Mouse (Mus musculus): ENCODE measurements at regions not wholly inside any gene's neighbourhood (a gene's known extent, or its start where the extent isn't known, plus 50 kb on each side); places are given as distances from the start of the nearest gene placed in this dataset.
"Not testable (repeated sequence)": the region's sequence is repeated elsewhere in the genome, so short reads cannot be mapped to it uniquely, and the experiment has no call there.

DNA sequence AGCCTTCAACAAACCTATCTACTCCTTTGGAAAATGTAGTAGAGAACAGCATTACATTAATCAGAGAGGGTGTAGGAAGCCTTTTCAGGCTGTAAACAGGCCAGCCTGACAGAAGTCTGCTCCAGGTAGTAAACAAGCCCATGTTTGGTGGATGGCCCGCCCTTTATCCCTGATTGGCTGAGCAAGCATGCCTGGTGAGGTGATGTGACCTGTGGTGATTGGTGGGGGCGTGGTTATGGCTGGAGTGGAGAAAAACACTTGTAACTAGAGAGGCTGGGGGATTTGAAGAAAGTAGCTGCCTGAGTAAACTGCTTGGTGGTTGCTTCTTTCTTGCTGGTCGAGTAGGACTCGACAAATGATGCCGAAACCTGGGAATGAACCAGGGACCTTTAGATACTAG is 621.3 kb upstream of the Dsel start:
- not testable (repeated sequence) for H3K9me3 ChIP-seq (replicated peaks; ENCODE audit: control insufficient read depth, low read length); H3K9ac ChIP-seq (replicated peaks; ENCODE audit: low read depth, low read length); H3K27me3 ChIP-seq (ENCODE audit: control insufficient read depth, insufficient read depth, low read length); H3K27ac ChIP-seq (ENCODE audit: low read depth); H3K4me1 ChIP-seq (ENCODE audit: control insufficient read depth, insufficient read depth); H3K4me2 ChIP-seq (ENCODE audit: low read depth, low read length); H3K4me3 ChIP-seq (ENCODE audit: low read depth, low read length); H3K36me3 ChIP-seq (replicated peaks; ENCODE audit: control insufficient read depth, insufficient read depth, low read length); ATAC-seq (ENCODE audit: insufficient read depth, low read depth); DNase-seq (ENCODE audit: low spot score)
- 75% methylated on average over 5 of the region's 5 CpGs for WGBS

DNA sequence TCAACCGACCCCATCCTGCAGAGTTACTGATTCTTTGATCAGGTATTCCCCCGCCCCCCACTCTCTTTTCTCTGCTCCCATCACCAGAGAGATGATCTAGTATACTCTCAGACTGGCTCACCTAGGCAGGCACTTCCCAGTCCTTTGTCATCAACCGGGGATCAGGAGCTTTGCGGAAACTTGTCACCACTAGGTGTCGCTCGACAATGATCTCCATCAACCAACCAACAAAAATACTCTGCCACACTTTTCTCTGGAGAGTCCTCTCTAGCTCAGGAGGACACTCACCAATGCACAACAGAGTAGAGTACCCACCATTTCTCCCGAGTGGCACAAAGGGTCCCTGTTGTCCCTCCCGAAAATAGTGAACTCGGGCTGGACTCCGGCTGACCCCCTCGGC is 591.3 kb upstream of the Dsel start:
- no peak for TF ChIP-seq EP300 (IDR thresholded peaks at IDR 0.05; ENCODE audit: low read depth)
- TF ChIP-seq CTCF (IDR thresholded peaks at IDR 0.05; ENCODE audit: low read depth) = peak; percentile 37
- H3K4me2 ChIP-seq (ENCODE audit: low read depth, low read length) = no peak overlapping the region
- 34% methylated on average over 11 of the region's 11 CpGs for WGBS
- H3K9me3 ChIP-seq (replicated peaks; ENCODE audit: control insufficient read depth, low read length) = no peaks in the 10 kb centered on the region
- no peak overlapping the region for H3K9ac ChIP-seq (replicated peaks; ENCODE audit: low read depth, low read length)
- no peaks in the 10 kb centered on the region for H3K27me3 ChIP-seq (ENCODE audit: control insufficient read depth, insufficient read depth, low read length)
- DNase-seq (ENCODE audit: low spot score) (peak; percentile 5), ATAC-seq (ENCODE audit: insufficient read depth, low read depth) (no peak)
- H3K36me3 ChIP-seq (replicated peaks; ENCODE audit: control insufficient read depth, insufficient read depth, low read length) = no peaks in the 10 kb centered on the region
- no peak overlapping the region for H3K4me3 ChIP-seq (ENCODE audit: low read depth, low read length)
- no peak overlapping the region for H3K27ac ChIP-seq (ENCODE audit: low read depth)
- H3K4me1 ChIP-seq (ENCODE audit: control insufficient read depth, insufficient read depth) = no peaks in the 10 kb centered on the region

DNA sequence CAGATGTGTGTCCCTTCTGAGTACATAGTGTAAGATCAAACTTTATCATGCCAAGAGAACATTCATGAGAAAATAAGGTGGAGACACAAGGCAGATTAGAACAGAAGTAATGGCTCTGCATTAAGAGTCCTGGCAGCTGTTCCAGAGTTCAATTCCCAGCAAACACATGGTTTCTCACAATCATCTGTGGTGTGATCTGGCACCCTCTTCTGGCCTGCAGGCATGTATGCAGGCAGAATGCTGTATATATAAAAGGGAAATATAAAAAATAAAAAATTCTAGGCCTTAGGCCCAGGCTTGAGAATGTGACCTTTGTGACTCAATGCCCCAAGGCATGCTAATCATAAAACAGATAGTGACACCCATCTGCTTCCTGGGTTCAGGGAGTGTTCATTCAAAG is 587.7 kb upstream of the Dsel start:
- TF ChIP-seq EP300 (IDR thresholded peaks at IDR 0.05; ENCODE audit: low read depth) (no peak), CTCF (IDR thresholded peaks at IDR 0.05; ENCODE audit: low read depth) (no peak)
- Histone ChIP-seq H3K4me2 (ENCODE audit: low read depth, low read length) (no peak overlapping the region), H3K4me1 (ENCODE audit: control insufficient read depth, insufficient read depth) (no peaks in the 10 kb centered on the region), H3K27me3 (ENCODE audit: control insufficient read depth, insufficient read depth, low read length) (no peaks in the 10 kb centered on the region), H3K36me3 (replicated peaks; ENCODE audit: control insufficient read depth, insufficient read depth, low read length) (no peaks in the 10 kb centered on the region), H3K9ac (replicated peaks; ENCODE audit: low read depth, low read length) (no peak overlapping the region), H3K27ac (ENCODE audit: low read depth) (no peak overlapping the region), H3K4me3 (ENCODE audit: low read depth, low read length) (no peak overlapping the region), H3K9me3 (replicated peaks; ENCODE audit: control insufficient read depth, low read length) (no peaks in the 10 kb centered on the region)
- no peak for DNase-seq (ENCODE audit: low spot score)
- no peak for ATAC-seq (ENCODE audit: insufficient read depth, low read depth)

DNA sequence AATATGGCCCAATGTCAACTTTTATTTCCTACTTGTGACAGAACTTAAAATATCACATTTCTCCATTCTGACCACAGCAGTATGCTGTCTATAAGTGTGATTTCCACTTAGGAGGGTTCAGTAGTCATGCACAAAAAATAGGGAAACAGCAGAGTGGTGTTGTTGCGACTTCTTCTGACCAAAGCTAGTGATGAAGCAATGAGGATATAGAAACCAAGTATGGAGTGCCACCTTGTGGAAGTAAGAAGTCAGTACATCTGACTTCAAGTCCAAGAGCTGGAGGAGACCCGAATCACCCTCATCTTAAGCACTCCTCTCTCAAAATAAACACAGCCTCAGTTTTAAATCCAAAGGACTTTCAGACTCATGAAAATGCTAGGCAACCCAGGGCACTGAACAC is 586.9 kb upstream of the Dsel start:
- ATAC-seq (ENCODE audit: insufficient read depth, low read depth) (no peak), DNase-seq (ENCODE audit: low spot score) (peak; percentile 27)
- H3K4me1 ChIP-seq (ENCODE audit: control insufficient read depth, insufficient read depth) = no peaks in the 10 kb centered on the region
- WGBS = 16% methylated on average over 2 of the region's 2 CpGs
- H3K4me3 ChIP-seq (ENCODE audit: low read depth, low read length) = no peak overlapping the region
- H3K27me3 ChIP-seq (ENCODE audit: control insufficient read depth, insufficient read depth, low read length) = no peaks in the 10 kb centered on the region
- no peak overlapping the region for H3K27ac ChIP-seq (ENCODE audit: low read depth)
- H3K9ac ChIP-seq (replicated peaks; ENCODE audit: low read depth, low read length) = no peak overlapping the region
- H3K36me3 ChIP-seq (replicated peaks; ENCODE audit: control insufficient read depth, insufficient read depth, low read length) = no peaks in the 10 kb centered on the region
- H3K4me2 ChIP-seq (ENCODE audit: low read depth, low read length) = no peak overlapping the region
- TF ChIP-seq CTCF (IDR thresholded peaks at IDR 0.05; ENCODE audit: low read depth) (peak; percentile 49), EP300 (IDR thresholded peaks at IDR 0.05; ENCODE audit: low read depth) (no peak)
- no peaks in the 10 kb centered on the region for H3K9me3 ChIP-seq (replicated peaks; ENCODE audit: control insufficient read depth, low read length)

DNA sequence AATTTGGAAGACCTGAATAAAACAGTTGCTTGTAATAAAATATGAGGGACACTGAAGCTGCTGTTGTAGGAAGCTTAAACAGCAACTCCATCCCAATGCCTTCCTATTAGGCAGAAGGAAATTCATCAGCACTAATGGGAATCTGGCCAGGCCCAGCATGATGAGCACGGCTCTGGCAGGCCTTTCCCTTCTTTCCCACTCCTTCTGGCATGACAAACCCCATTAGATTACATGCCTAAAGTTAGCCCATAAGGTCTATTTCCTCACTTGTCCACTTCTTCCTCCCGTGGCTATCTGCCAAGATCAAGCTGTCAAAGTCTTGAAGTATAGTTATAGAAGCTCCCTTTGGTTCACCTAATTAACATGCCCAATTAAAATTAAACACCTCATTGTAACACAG is 574.4 kb upstream of the Dsel start:
- 49% methylated on average over 2 of the region's 2 CpGs for WGBS
- DNase-seq (ENCODE audit: low spot score) = no peak
- H3K27ac ChIP-seq (ENCODE audit: low read depth) = no peak overlapping the region
- no peaks in the 10 kb centered on the region for H3K36me3 ChIP-seq (replicated peaks; ENCODE audit: control insufficient read depth, insufficient read depth, low read length)
- H3K9me3 ChIP-seq (replicated peaks; ENCODE audit: control insufficient read depth, low read length) = no peaks in the 10 kb centered on the region; the same call in 1 of the 2 replicates
- H3K27me3 ChIP-seq (ENCODE audit: control insufficient read depth, insufficient read depth, low read length) = no peaks in the 10 kb centered on the region
- TF ChIP-seq CTCF (IDR thresholded peaks at IDR 0.05; ENCODE audit: low read depth) = no peak
- H3K4me2 ChIP-seq (ENCODE audit: low read depth, low read length) = no peak overlapping the region
- no peak overlapping the region for H3K4me3 ChIP-seq (ENCODE audit: low read depth, low read length)
- ATAC-seq (ENCODE audit: insufficient read depth, low read depth) = no peak
- H3K4me1 ChIP-seq (ENCODE audit: control insufficient read depth, insufficient read depth) = no peaks in the 10 kb centered on the region
- no peak overlapping the region for H3K9ac ChIP-seq (replicated peaks; ENCODE audit: low read depth, low read length)

DNA sequence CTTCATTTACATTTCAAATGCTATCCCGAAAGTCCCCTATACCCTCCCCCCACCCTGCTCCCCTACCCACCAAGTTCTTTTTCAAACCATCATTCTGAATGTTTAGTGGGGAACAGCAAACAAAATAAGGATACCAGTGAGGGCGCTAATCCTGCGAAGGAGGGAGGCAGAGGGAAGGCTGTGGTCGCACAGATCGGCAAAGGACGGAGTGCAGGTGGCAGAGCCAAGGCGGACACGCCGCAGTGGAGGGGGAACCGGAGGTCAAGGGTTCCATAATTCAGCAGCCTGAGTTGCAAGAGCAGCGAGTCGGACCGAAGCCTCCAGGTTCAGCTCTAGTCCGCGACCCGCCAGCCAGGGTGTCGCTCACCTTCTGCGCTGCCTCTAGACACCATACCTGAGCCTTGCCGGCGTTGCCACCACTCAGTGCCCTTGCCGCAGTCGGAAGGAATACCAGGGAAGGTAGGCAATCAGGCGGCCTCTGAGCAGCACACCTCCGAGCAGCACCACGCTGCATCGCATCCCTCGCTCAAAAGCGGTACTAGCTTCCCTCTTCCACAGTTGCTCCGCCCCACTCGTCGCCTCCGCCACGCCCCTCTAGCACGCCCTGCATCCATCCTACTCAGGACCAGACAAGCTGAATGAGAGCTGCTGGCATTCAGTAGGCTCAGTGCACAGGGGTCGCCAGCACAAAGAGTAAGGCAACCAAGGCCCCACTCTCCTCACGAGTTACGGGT is 551.8 kb upstream of the Dsel start:
- Histone ChIP-seq H3K9ac (replicated peaks; ENCODE audit: low read depth, low read length) (no peak overlapping the region), H3K4me3 (ENCODE audit: low read depth, low read length) (peak overlapping the region; percentile 23), H3K27me3 (ENCODE audit: control insufficient read depth, insufficient read depth, low read length) (no peaks in the 10 kb centered on the region), H3K4me2 (ENCODE audit: low read depth, low read length) (peak overlapping the region; percentile 45), H3K4me1 (ENCODE audit: control insufficient read depth, insufficient read depth) (no peaks in the 10 kb centered on the region), H3K36me3 (replicated peaks; ENCODE audit: control insufficient read depth, insufficient read depth, low read length) (no peaks in the 10 kb centered on the region), H3K9me3 (replicated peaks; ENCODE audit: control insufficient read depth, low read length) (no peaks in the 10 kb centered on the region), H3K27ac (ENCODE audit: low read depth) (no peak overlapping the region)
- ATAC-seq (ENCODE audit: insufficient read depth, low read depth) (no peak), DNase-seq (ENCODE audit: low spot score) (no peak)
- WGBS = 5% methylated on average over 37 of the region's 37 CpGs
- no peak for TF ChIP-seq EP300 (IDR thresholded peaks at IDR 0.05; ENCODE audit: low read depth)
- TF ChIP-seq CTCF (IDR thresholded peaks at IDR 0.05; ENCODE audit: low read depth) = no peak

Measured in heart, postnatal 0 days (tissue).